Mouse (Mus musculus): Measurements from ENCODE around the gene Cdip1. TPM values are rescaled to one million over a fixed set of nuclear protein-coding genes. Genes with fewer than 3 reads are reported as not detected.

Gene Cdip1
- polyA plus RNA-seq, 1 experiment from 2014 or later, result 108 TPM

GRCm38 (mm10) chr16:4726528-4727128, 63.5 kb downstream of the Cdip1 start:
- Histone ChIP-seq H3K27me3 (no peaks in the 10 kb centered on the region), H3K36me3 (no peaks in the 10 kb centered on the region), H3K4me1 (peaks cover 28% of the 10 kb centered on the region), H3K4me3 (replicated peaks) (peak overlapping the region; percentile 93), H3K27ac (peak overlapping the region; percentile 91), H3K9me3 (replicated peaks) (no peaks in the 10 kb centered on the region), H3K9ac (peak overlapping the region; percentile 96), H3K4me2 (peak overlapping the region; percentile 81)
- WGBS, result under 1% methylated on average over 40 of the region's 40 CpGs
- ATAC-seq (replicated peaks; ENCODE audit: low FRiP score), result peak; percentile 80

- peaks cover 28% of the 10 kb centered on the region for H3K4me1 ChIP-seq
- H3K4me2 ChIP-seq, result peak within 1 kb of the TSS; percentile 81
- H3K36me3 ChIP-seq, result no peaks in the 10 kb centered on the region
- H3K4me3 ChIP-seq (replicated peaks), result peak within 1 kb of the TSS; percentile 93
- peak within 1 kb of the TSS; percentile 91 for H3K27ac ChIP-seq
- peak within 1 kb of the TSS; percentile 96 for H3K9ac ChIP-seq
- no peaks in the 10 kb centered on the region for H3K9me3 ChIP-seq (replicated peaks)
- no peaks in the 10 kb centered on the region for H3K27me3 ChIP-seq
- 5% methylated on average over 35 of the region's 35 CpGs for WGBS
- peak; percentile 93 for ATAC-seq (replicated peaks; ENCODE audit: low FRiP score)
Measured at GRCm38 (mm10) chr16:4725780-4726527, 64.1 kb downstream of the Cdip1 start, which contains the start of gene Hmox2. Gene Hmox2 (plus strand): TSS chr16:4726361.

- no peak overlapping the region for H3K27ac ChIP-seq
- no peak for ATAC-seq (replicated peaks; ENCODE audit: low FRiP score)
- H3K4me1 ChIP-seq, result peaks cover 25% of the 10 kb centered on the region
- H3K4me2 ChIP-seq, result peak overlapping the region; percentile 81; the same call in 1 of the 2 replicates
- 75% methylated on average over 4 of the region's 4 CpGs for WGBS
- no peaks in the 10 kb centered on the region for H3K9me3 ChIP-seq (replicated peaks)
- H3K4me3 ChIP-seq (replicated peaks), result no peak overlapping the region
- H3K36me3 ChIP-seq, result no peaks in the 10 kb centered on the region
- H3K9ac ChIP-seq, result no peak overlapping the region
- no peaks in the 10 kb centered on the region for H3K27me3 ChIP-seq
Measured at GRCm38 (mm10) chr16:4725266-4725665, 64.8 kb downstream of the Cdip1 start.

- Histone ChIP-seq H3K4me2 (no peak overlapping the region), H3K4me1 (peaks cover 29% of the 10 kb centered on the region), H3K4me3 (replicated peaks) (no peak overlapping the region), H3K36me3 (no peaks in the 10 kb centered on the region), H3K27ac (no peak overlapping the region), H3K9ac (no peak overlapping the region), H3K27me3 (no peaks in the 10 kb centered on the region), H3K9me3 (replicated peaks) (no peaks in the 10 kb centered on the region)
- 71% methylated on average over 3 of the region's 3 CpGs for WGBS
- no peak for ATAC-seq (replicated peaks; ENCODE audit: low FRiP score)
Measured at GRCm38 (mm10) chr16:4722915-4723209, 67.2 kb downstream of the Cdip1 start.

GRCm38 (mm10) chr16:4722128-4722914, 67.8 kb downstream of the Cdip1 start:
- Histone ChIP-seq H3K4me1 (peaks cover 30% of the 10 kb centered on the region), H3K27me3 (no peaks in the 10 kb centered on the region), H3K9me3 (replicated peaks) (no peaks in the 10 kb centered on the region), H3K36me3 (no peaks in the 10 kb centered on the region), H3K4me3 (replicated peaks) (no peak overlapping the region), H3K4me2 (no peak overlapping the region), H3K27ac (no peak overlapping the region), H3K9ac (no peak overlapping the region)
- WGBS, result 72% methylated on average over 7 of the region's 7 CpGs
- ATAC-seq (replicated peaks; ENCODE audit: low FRiP score), result no peak

- H3K4me2 ChIP-seq, result peak within 1 kb of the TSS; percentile 81
- peak within 1 kb of the TSS; percentile 92 for H3K27ac ChIP-seq
- no peaks in the 10 kb centered on the region for H3K9me3 ChIP-seq (replicated peaks)
- 10% methylated on average over 33 of the region's 33 CpGs for WGBS
- ATAC-seq (replicated peaks; ENCODE audit: low FRiP score), result peak; percentile 94
- H3K27me3 ChIP-seq, result no peaks in the 10 kb centered on the region
- H3K4me1 ChIP-seq, result peaks cover 20% of the 10 kb centered on the region
- H3K9ac ChIP-seq, result peak within 1 kb of the TSS; percentile 69
- H3K4me3 ChIP-seq (replicated peaks), result peak within 1 kb of the TSS; percentile 61
- H3K36me3 ChIP-seq, result peaks cover 28% of the 10 kb centered on the region
Measured at GRCm38 (mm10) chr16:4718753-4719518, 71.2 kb downstream of the Cdip1 start, which contains the start of gene Nmral1. Gene Nmral1 (minus strand): TSS chr16:4719356.

- H3K4me3 ChIP-seq (replicated peaks), result peak overlapping the region; percentile 61
- ATAC-seq (replicated peaks; ENCODE audit: low FRiP score), result no peak
- peaks cover 39% of the 10 kb centered on the region for H3K36me3 ChIP-seq
- no peaks in the 10 kb centered on the region for H3K9me3 ChIP-seq (replicated peaks)
- H3K4me1 ChIP-seq, result peaks cover 20% of the 10 kb centered on the region
- WGBS, result 40% methylated on average over 3 of the region's 3 CpGs
- H3K27me3 ChIP-seq, result no peaks in the 10 kb centered on the region
- H3K4me2 ChIP-seq, result peak overlapping the region; percentile 81
- H3K9ac ChIP-seq, result peak overlapping the region; percentile 69
- H3K27ac ChIP-seq, result 0 out of 2 replicates have a peak overlapping the region, but pooled peaks have one; percentile 92
Measured at GRCm38 (mm10) chr16:4717866-4718265, 72.2 kb downstream of the Cdip1 start.

GRCm38 (mm10) chr16:4713861-4714710, 76.0 kb downstream of the Cdip1 start:
- no peaks in the 10 kb centered on the region for H3K9me3 ChIP-seq (replicated peaks)
- H3K36me3 ChIP-seq, result peaks cover 76% of the 10 kb centered on the region
- H3K9ac ChIP-seq, result no peak overlapping the region
- no peak overlapping the region for H3K27ac ChIP-seq
- H3K27me3 ChIP-seq, result no peaks in the 10 kb centered on the region
- H3K4me2 ChIP-seq, result no peak overlapping the region
- no peak overlapping the region for H3K4me3 ChIP-seq (replicated peaks)
- WGBS, result 91% methylated on average over 17 of the region's 17 CpGs
- H3K4me1 ChIP-seq, result peaks cover 11% of the 10 kb centered on the region
- no peak for ATAC-seq (replicated peaks; ENCODE audit: low FRiP score)

GRCm38 (mm10) chr16:4711173-4711572, 78.9 kb downstream of the Cdip1 start:
- no peak overlapping the region for H3K9ac ChIP-seq
- 96% methylated on average over 4 of the region's 4 CpGs for WGBS
- no peak overlapping the region for H3K4me2 ChIP-seq
- no peak overlapping the region for H3K4me3 ChIP-seq (replicated peaks)
- no peaks in the 10 kb centered on the region for H3K27me3 ChIP-seq
- H3K36me3 ChIP-seq, result peaks cover 99% of the 10 kb centered on the region
- no peak for ATAC-seq (replicated peaks; ENCODE audit: low FRiP score)
- H3K9me3 ChIP-seq (replicated peaks), result no peaks in the 10 kb centered on the region
- H3K27ac ChIP-seq, result no peak overlapping the region
- no peaks in the 10 kb centered on the region for H3K4me1 ChIP-seq

GRCm38 (mm10) chr16:4705541-4705940, 84.6 kb downstream of the Cdip1 start:
- no peak for ATAC-seq (replicated peaks; ENCODE audit: low FRiP score)
- no peak overlapping the region for H3K27ac ChIP-seq
- no peak overlapping the region for H3K4me3 ChIP-seq (replicated peaks)
- H3K9me3 ChIP-seq (replicated peaks), result no peaks in the 10 kb centered on the region
- H3K4me1 ChIP-seq, result no peaks in the 10 kb centered on the region
- H3K9ac ChIP-seq, result no peak overlapping the region
- peaks cover 99% of the 10 kb centered on the region for H3K36me3 ChIP-seq
- H3K4me2 ChIP-seq, result no peak overlapping the region
- H3K27me3 ChIP-seq, result no peaks in the 10 kb centered on the region
- 63% methylated on average over 4 of the region's 4 CpGs for WGBS

GRCm38 (mm10) chr16:4702646-4703045, 87.4 kb downstream of the Cdip1 start:
- Histone ChIP-seq H3K9ac (no peak overlapping the region), H3K9me3 (replicated peaks) (no peaks in the 10 kb centered on the region), H3K27me3 (no peaks in the 10 kb centered on the region), H3K36me3 (peaks cover 100% of the 10 kb centered on the region), H3K27ac (no peak overlapping the region), H3K4me1 (no peaks in the 10 kb centered on the region), H3K4me3 (replicated peaks) (no peak overlapping the region), H3K4me2 (no peak overlapping the region)
- no peak for ATAC-seq (replicated peaks; ENCODE audit: low FRiP score)
- 40% methylated on average over 1 of the region's 1 CpGs for WGBS

All from kidney, embryonic 15.5 days (tissue).